Mouse (Mus musculus) spleen, adult 2 months (tissue): ENCODE results near the gene Adcy2. TPM values are rescaled to one million over a fixed set of nuclear protein-coding genes. Genes with fewer than 3 reads are reported as not detected.

Source experiments
- DNase-seq, 2 experiments: peaks; one replicate each; pipeline versions ENCODE4 v3.0.0 to v3.0.0-alpha.2; 2012 to 2021; ENCODE audit warnings: low spot score in 2 of 2, low read depth in 1 of 2
- H3K27ac ChIP-seq: fragments of 200-500 bp; 2 replicates; pipeline ENCODE4 v1.5.1; 2012; ENCODE audit warnings: low read length, inconsistent platforms; ENCODE audit not compliant: insufficient read depth
- H3K27me3 ChIP-seq: fragments of 200-500 bp; 2 replicates; pipeline ENCODE4 v1.6.1; 2012; ENCODE audit warnings: mild to moderate bottlenecking, moderate library complexity, low read length, inconsistent platforms; ENCODE audit not compliant: control insufficient read depth, insufficient read depth
- H3K36me3 ChIP-seq: fragments of 200-500 bp; 2 replicates; pipeline ENCODE4 v1.6.1; 2012; ENCODE audit warnings: mild to moderate bottlenecking, low read length, inconsistent platforms; ENCODE audit not compliant: control insufficient read depth, insufficient read depth
- H3K4me1 ChIP-seq: fragments of 200-500 bp; 2 replicates; pipeline ENCODE4 v1.6.1; 2011; ENCODE audit warnings: inconsistent platforms; ENCODE audit not compliant: control insufficient read depth, insufficient read depth, insufficient read length
- H3K4me3 ChIP-seq: fragments of 200-500 bp; 2 replicates; pipeline ENCODE4 v1.5.1; 2011; ENCODE audit warnings: mild to moderate bottlenecking, inconsistent platforms; ENCODE audit not compliant: insufficient read depth, insufficient read length; ENCODE audit errors: extremely low read depth
- CTCF ChIP-seq: fragments of 200-500 bp; IDR thresholded peaks from 2 replicates; pipeline ENCODE4 v1.5.1; 2011; ENCODE audit warnings: mild to moderate bottlenecking, inconsistent platforms; ENCODE audit not compliant: insufficient read depth, insufficient read length, insufficient replicate concordance; ENCODE audit errors: extremely low read depth
- POLR2A ChIP-seq: fragments of 200-500 bp; IDR thresholded peaks from 2 replicates; pipeline ENCODE4 v1.6.1; 2011; ENCODE audit warnings: low read depth, low read length, inconsistent platforms
- WGBS: fragments of 180-500 bp; shearing (Covaris S2); methylation state at CpG from one replicate; pipeline ENCODE4 v1.1.7; 2018; 5-methylcytosine and 5-hydroxymethylcytosine counted together
- polyA plus RNA-seq: library from polyadenylated mRNA; depleted of rRNA; stranded (reverse); fragments of >200 nt; gene quantifications from 2 replicates; pipeline ENCODE4 v1.2.3, GENCODE M21; 2012

Gene Adcy2
- polyA plus RNA-seq, 1 experiment = 0.25 TPM

DNA sequence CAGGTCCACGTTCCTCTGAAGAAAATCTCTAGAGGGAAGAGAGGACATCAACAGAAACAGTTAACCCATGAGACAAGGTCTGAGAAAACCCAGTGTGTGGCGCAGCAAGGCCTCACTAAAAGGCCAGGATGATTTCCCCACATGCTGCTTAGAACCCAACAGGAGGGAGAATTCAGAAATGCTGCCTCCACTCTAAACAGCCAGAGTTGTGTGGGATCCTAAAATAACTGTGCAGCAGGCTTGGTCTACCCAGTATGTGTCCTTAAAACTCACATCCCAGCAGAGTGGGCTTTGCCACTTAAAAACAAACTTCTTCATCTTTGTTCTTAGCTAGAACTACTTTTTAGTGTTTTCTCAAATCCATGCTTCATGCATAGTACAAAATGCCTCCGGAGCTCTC, 26.2 kb downstream of the Adcy2 start:
- no peak overlapping the region for H3K27ac ChIP-seq
- H3K4me3 ChIP-seq = no peak overlapping the region
- TF ChIP-seq CTCF = no peak
- TF ChIP-seq POLR2A = no peak
- no peaks in the 10 kb centered on the region for H3K36me3 ChIP-seq
- H3K4me1 ChIP-seq = no peaks in the 10 kb centered on the region
- 54% methylated on average over 3 of the region's 3 CpGs for WGBS
- no peak for DNase-seq
- H3K27me3 ChIP-seq = no peaks in the 10 kb centered on the region

DNA sequence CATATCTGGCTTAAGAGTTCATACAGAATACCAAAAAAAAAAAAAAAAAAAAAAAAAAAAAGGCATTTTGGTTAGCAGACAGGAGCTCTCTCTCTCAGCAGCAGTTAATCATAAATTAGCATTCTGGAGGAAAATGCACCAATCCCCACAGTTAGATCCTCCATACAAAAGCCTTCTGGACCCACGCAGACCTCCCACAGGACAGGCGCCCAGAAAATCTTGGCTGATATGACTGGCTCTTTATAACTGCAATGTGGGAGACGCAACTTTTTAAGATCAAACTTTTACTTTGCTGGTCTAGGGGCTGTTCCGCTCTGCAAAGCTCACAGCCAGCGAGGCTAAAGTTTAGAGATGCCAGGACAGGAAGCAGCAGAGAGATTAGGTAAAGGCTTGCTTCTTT, 37.8 kb downstream of the Adcy2 start:
- no peak overlapping the region for H3K4me3 ChIP-seq
- WGBS = 86% methylated on average over 5 of the region's 5 CpGs

DNA sequence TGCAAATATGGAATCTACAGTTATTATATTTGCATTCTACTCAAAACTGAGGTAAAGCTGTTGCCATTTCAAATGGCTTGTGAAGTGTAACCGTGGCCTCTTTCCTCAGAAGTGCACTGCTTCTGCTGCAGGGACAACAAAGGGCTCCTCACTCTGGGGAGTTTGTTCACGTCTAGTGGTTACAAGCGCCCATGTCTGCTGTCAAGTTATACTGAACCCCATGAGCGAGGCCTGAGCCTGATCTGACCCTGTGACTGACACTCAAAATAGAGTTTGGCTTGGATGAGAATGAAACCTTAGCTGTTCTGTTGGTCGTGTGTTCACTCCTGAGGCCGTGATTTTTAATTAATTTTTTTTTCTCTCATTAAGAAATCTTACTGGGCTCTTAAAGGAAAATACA, 38.8 kb downstream of the Adcy2 start:
- TF ChIP-seq POLR2A (no peak), CTCF (no peak)
- H3K36me3 ChIP-seq = no peaks in the 10 kb centered on the region
- H3K4me1 ChIP-seq = no peaks in the 10 kb centered on the region
- no peak overlapping the region for H3K4me3 ChIP-seq
- H3K27ac ChIP-seq = no peak overlapping the region
- 78% methylated on average over 6 of the region's 6 CpGs for WGBS
- H3K27me3 ChIP-seq = no peaks in the 10 kb centered on the region
- DNase-seq = no peak

More for the DNA sequence above, 37.8 kb downstream of the Adcy2 start:
- no peak for DNase-seq
- Histone ChIP-seq H3K27me3 (no peaks in the 10 kb centered on the region), H3K27ac (no peak overlapping the region), H3K4me1 (no peaks in the 10 kb centered on the region), H3K36me3 (no peaks in the 10 kb centered on the region)
- no peak for TF ChIP-seq POLR2A
- no peak for TF ChIP-seq CTCF

DNA sequence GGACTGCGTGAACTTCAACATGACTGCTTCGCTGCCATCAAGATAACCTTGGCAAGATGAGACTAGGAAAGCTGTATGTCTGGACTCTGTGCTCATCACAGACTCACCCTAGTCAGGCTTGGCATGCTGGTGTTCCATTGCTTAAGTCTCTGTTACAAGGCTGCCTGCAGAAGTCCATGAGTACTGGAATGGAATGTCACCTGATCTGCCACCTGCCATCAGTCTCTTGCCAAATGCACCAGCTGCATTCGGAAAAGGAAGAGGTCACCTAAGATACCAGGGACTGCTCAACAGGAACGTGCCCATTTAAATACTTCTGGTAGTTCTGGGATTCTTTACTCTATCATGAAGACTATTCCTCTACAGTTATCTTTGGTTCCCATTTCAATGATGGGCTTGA, 39.9 kb downstream of the Adcy2 start:
- no peak overlapping the region for H3K27ac ChIP-seq
- DNase-seq = no peak
- WGBS = 85% methylated on average over 4 of the region's 4 CpGs
- no peak overlapping the region for H3K4me3 ChIP-seq
- H3K36me3 ChIP-seq = no peaks in the 10 kb centered on the region
- TF ChIP-seq POLR2A (no peak), CTCF (no peak)
- no peaks in the 10 kb centered on the region for H3K27me3 ChIP-seq
- H3K4me1 ChIP-seq = no peaks in the 10 kb centered on the region

DNA sequence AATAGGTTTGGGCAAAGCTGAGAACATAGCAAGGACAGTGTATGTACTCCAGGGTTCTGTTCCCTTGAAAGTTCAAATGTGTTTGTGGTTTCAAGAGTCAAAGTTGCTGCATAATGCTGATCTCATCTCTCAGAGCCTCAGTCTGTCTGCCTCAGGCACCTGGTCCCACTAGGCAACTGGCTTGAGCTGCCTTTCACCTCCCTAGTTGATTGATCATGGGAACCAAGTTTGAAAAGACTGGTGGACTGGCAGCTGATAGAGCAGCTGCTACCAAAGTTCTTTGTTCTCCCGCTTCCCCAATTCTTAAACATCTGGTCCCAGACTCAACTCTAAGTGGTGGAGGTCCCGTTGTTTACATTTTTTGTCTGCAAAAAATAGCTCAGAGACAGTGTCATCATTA, 56.6 kb downstream of the Adcy2 start:
- TF ChIP-seq POLR2A = no peak
- no peak for TF ChIP-seq CTCF
- H3K27ac ChIP-seq = no peak overlapping the region
- no peaks in the 10 kb centered on the region for H3K36me3 ChIP-seq
- 49% methylated on average over 2 of the region's 2 CpGs for WGBS
- H3K4me1 ChIP-seq = no peaks in the 10 kb centered on the region
- H3K27me3 ChIP-seq = no peaks in the 10 kb centered on the region
- DNase-seq = no peak
- H3K4me3 ChIP-seq = no peak overlapping the region

DNA sequence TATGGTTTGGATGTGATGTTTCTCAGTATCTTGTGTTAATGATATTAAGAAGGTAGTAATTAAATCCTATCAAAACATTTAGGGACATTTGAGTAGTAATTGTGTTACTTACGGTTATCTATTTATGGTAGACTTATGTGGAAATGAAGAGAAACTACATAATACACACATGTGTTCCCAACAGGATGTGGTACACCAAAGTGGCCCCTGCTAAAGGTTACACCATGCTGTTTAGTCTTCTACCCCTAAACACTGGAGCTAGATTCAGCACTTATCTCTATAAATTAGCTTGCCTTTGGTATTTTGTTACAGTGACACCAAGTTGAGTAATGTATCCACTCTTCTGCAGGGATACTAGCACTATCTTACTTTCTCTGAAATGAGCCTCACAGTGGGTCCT, 57.9 kb downstream of the Adcy2 start:
- TF ChIP-seq CTCF (no peak), POLR2A (no peak)
- 42% methylated on average over 1 of the region's 1 CpGs for WGBS

DNA sequence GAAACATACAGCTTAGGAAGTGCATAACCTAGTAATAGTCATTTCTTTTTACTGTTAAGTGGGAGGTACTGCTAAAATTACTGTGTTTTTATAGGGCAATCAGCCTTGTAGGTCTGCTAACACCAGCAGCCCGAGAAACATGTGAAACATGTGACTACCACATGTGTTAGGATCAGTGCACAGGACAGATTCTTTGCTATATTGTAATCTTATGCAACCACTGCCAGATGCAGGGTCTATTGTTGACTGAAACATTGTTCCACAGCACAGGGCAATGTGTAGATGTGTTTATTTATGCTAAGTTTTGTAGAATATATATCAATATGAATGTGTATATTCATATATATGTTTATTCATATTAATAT, 67.1 kb downstream of the Adcy2 start:
- no peaks in the 10 kb centered on the region for H3K36me3 ChIP-seq
- H3K27ac ChIP-seq = no peak overlapping the region
- no peak for TF ChIP-seq CTCF
- TF ChIP-seq POLR2A = no peak
- 70% methylated on average over 1 of the region's 1 CpGs for WGBS
- H3K4me3 ChIP-seq = no peak overlapping the region
- no peaks in the 10 kb centered on the region for H3K4me1 ChIP-seq
- no peak for DNase-seq
- no peaks in the 10 kb centered on the region for H3K27me3 ChIP-seq

More for the DNA sequence above, 57.9 kb downstream of the Adcy2 start:
- Histone ChIP-seq H3K4me3 (no peak overlapping the region), H3K36me3 (no peaks in the 10 kb centered on the region), H3K4me1 (no peaks in the 10 kb centered on the region), H3K27ac (no peak overlapping the region), H3K27me3 (no peaks in the 10 kb centered on the region)
- no peak for DNase-seq

DNA sequence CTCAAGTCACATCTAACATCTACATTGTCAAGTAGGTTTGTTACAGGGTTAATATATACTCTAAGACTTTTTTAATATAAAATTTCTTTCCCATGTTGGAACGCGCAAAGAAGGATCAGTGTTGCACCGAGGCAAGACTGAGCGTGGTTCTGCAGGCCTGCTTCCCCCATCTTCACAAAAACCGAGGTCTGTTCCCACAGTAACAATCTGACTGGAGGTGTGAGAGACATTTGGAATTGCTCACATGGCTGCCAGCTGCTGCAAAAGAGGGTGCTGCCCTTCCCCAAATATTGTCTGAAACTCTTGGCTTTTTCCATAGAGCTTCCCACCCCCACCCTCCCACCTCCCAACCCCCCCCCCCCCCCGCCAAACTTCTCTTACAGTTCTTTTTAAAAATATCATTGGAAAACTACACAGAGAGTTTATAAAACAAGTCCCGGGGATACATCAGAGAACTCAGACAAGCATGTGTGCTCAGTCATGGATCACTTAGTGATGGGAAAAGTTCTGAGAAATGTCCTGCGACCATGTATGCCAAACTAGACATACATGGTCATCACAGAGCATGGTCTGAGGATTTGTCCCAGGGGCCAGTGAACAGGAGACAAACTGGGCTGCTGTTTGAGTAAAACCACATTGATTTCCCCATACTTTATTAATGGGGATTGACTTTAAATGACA, 67.6 kb downstream of the Adcy2 start:
- no peak overlapping the region for H3K4me3 ChIP-seq
- TF ChIP-seq POLR2A (no peak), CTCF (no peak)
- WGBS = 88% methylated on average over 8 of the region's 8 CpGs

More for the DNA sequence above, 67.6 kb downstream of the Adcy2 start:
- H3K27me3 ChIP-seq = no peaks in the 10 kb centered on the region
- no peak for DNase-seq
- H3K27ac ChIP-seq = no peak overlapping the region
- no peaks in the 10 kb centered on the region for H3K4me1 ChIP-seq
- H3K36me3 ChIP-seq = no peaks in the 10 kb centered on the region
